Mouse (Mus musculus) frontal cortex, postnatal 10 days (tissue): ENCODE results near the gene Vps8.
A peak's percentile ranks its signal among the peaks of the same experiment; 100 is the strongest.

Experiments used
- DNase-seq, 2 experiments: peaks; one replicate each; pipeline ENCODE4 v3.0.0; 2022; ENCODE audit warnings: low spot score in 2 of 2, mixed read lengths in 1 of 2

The Vps8 gene

GRCm38 (mm10) chr16:21404631-21405030, 18.3 kb upstream of the Vps8 start:
- no peak for DNase-seq

GRCm38 (mm10) chr16:21405224-21405969, 17.5 kb upstream of the Vps8 start:
- DNase-seq, result no peak

- DNase-seq, result no peak
Observed at GRCm38 (mm10) chr16:21406136-21406535, 16.8 kb upstream of the Vps8 start.

- DNase-seq, result no peak
Observed at GRCm38 (mm10) chr16:21411779-21412178, 11.1 kb upstream of the Vps8 start.

GRCm38 (mm10) chr16:21412593-21413047, 10.3 kb upstream of the Vps8 start:
- peak; percentile 50 to 58 for DNase-seq

GRCm38 (mm10) chr16:21413819-21414218, 9.1 kb upstream of the Vps8 start:
- DNase-seq, result no peak

- no peak for DNase-seq
Observed at GRCm38 (mm10) chr16:21415128-21415527, 7.8 kb upstream of the Vps8 start.

GRCm38 (mm10) chr16:21418012-21418411, 4.9 kb upstream of the Vps8 start:
- no peak for DNase-seq

- no peak for DNase-seq
Observed at GRCm38 (mm10) chr16:21423546-21423910, 610 bp downstream of the Vps8 start.

- no peak for DNase-seq
Observed at GRCm38 (mm10) chr16:21428131-21428530, 5.2 kb downstream of the Vps8 start.

- no peak for DNase-seq
Observed at GRCm38 (mm10) chr16:21430377-21431060, 7.6 kb downstream of the Vps8 start.

GRCm38 (mm10) chr16:21431614-21432013, 8.7 kb downstream of the Vps8 start:
- DNase-seq, result no peak

GRCm38 (mm10) chr16:21433543-21433942, 10.6 kb downstream of the Vps8 start:
- DNase-seq, result no peak

- DNase-seq, result no peak
Observed at GRCm38 (mm10) chr16:21441012-21441411, 18.1 kb downstream of the Vps8 start.

- no peak for DNase-seq
Observed at GRCm38 (mm10) chr16:21445026-21445625, 22.2 kb downstream of the Vps8 start.

- no peak for DNase-seq
Observed at GRCm38 (mm10) chr16:21447447-21447846, 24.5 kb downstream of the Vps8 start.

GRCm38 (mm10) chr16:21448464-21448863, 25.5 kb downstream of the Vps8 start:
- no peak for DNase-seq

GRCm38 (mm10) chr16:21449890-21450289, 27.0 kb downstream of the Vps8 start:
- no peak for DNase-seq

- DNase-seq, result no peak
Observed at GRCm38 (mm10) chr16:21452569-21452968, 29.7 kb downstream of the Vps8 start.

- peak in 1 of 2 experiments; percentile 17 for DNase-seq
Observed at GRCm38 (mm10) chr16:21457639-21458369, 34.9 kb downstream of the Vps8 start.

GRCm38 (mm10) chr16:21465868-21466267, 43.0 kb downstream of the Vps8 start:
- DNase-seq, result no peak

- no peak for DNase-seq
Observed at GRCm38 (mm10) chr16:21470416-21470815, 47.5 kb downstream of the Vps8 start.
